Mouse (Mus musculus): Measurements from ENCODE around the gene Olfr764-ps1. TPM values are rescaled to one million over a fixed set of nuclear protein-coding genes. Genes with fewer than 3 reads are reported as not detected.
"Not testable (repeated sequence)": the region's sequence is repeated elsewhere in the genome, so short reads cannot be mapped to it uniquely, and the experiment has no call there.

The Olfr764-ps1 gene
- polyA plus RNA-seq, 1 experiment from 2014 or later, result not detected

DNA sequence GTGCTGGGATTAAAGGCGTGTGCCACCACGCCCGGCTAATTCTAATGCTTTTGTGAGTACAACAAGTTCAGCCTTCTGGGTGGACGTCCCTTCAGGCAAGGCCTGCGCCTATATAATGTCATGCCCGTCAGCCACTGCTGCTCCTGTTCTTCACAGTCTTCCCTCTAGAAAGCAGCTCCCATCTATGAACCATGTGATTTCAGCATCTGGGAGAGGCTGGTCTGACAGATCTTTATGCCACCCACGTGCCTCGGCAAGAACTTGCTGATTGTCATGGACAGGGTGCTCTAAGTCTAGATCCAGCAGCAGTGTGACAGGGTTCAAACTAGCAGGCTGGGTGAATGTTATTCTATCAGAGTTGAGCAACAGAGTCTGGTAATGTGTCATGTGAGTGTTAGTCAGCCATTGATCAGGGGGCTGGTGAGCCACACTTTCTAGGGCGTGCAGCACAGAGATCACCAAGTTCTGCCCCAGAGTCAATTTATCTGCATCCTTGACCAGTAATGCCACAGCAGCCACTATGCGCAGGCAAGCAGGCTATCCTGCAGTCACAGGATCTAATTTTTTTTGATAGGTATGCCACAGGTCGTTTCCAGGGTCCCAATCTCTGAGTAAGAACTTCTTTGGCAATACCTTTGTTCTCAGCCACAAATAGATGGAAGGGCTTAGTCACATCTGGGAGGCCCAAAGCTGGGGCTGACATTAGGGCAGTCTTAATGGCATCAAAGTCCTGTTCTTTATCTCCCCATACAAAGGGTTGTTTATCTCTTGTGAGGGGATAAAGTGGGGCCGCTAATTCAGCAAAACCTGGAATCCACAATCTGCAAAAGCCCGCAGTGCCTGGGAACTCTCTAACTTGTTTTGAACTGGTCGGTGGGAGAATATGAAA is 35.4 kb downstream of the Olfr764-ps1 start:
- in situ Hi-C loops (cut with MboI; ENCODE audit: low pct_unique_long_range_greater_than_20kb), result no loop called here
- TF ChIP-seq CTCF (IDR thresholded peaks at IDR 0.05), result no peak
- POLR2A ChIA-PET, result no interaction called here
- DNase-seq (ENCODE audit: low read depth, low spot score) (no peak), ATAC-seq (no peak)
- CTCF ChIA-PET, result interaction anchor here (0.8 to 1.2 kb wide), 2 partner anchors 9 to 58 kb away, joined by 3 read pairs; no protein-coding TSS in a partner anchor
- no peaks in the 10 kb centered on the region for H3K27me3 ChIP-seq

DNA sequence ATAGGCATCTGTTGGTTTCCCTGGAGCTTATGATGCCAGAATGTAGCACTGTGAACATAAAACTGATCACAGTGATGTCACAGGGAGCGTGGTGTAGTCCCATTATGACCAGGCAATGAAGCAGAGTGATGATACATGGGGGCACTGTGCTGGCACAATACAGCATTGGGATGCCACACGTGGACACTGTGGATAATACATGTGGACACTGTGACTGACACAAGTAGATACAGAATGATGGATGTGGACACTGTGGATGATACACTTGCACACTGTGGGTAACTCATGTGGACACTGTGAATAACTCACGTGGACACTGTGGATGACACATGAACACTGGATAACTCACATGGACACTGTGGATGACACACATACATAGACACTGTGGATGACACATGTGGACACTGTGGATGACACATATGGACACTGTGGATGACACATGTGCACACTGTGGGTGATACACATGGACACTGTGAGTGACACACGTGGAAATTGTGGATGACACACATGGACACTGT is 43.1 kb downstream of the Olfr764-ps1 start:
- ATAC-seq (no peak), DNase-seq (ENCODE audit: low read depth, low spot score) (no peak)
- ChIA-PET CTCF (no interaction called here), POLR2A (no interaction called here)
- in situ Hi-C loops (cut with MboI; ENCODE audit: low pct_unique_long_range_greater_than_20kb), result no loop called here
- no peak for TF ChIP-seq CTCF (IDR thresholded peaks at IDR 0.05)
- H3K27me3 ChIP-seq, result no peaks in the 10 kb centered on the region

DNA sequence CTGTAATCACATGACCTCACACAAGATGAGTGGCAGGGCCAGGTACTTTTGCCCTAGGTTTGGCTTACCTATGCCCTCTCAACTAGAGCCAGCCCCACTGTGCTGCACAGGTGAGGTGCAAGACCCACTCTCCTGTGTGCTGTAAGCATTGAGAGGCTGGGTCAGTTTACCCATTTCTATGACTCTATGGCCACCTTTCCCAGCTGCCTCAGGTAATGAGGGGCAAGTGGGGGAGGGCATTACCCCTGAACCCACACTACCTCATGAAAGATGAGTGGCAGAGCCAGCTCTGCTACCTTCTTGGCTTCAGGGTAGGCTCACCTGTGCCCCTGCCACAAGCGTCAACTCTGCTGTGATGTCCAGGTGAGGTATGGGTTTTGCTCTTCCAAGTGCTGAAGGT is 43.9 kb downstream of the Olfr764-ps1 start:
- DNase-seq (ENCODE audit: low read depth, low spot score) (no peak), ATAC-seq (no peak)
- ChIA-PET POLR2A (no interaction called here), CTCF (no interaction called here)
- no peaks in the 10 kb centered on the region for H3K27me3 ChIP-seq
- TF ChIP-seq CTCF (IDR thresholded peaks at IDR 0.05), result no peak
- in situ Hi-C loops (cut with MboI; ENCODE audit: low pct_unique_long_range_greater_than_20kb), result no loop called here

DNA sequence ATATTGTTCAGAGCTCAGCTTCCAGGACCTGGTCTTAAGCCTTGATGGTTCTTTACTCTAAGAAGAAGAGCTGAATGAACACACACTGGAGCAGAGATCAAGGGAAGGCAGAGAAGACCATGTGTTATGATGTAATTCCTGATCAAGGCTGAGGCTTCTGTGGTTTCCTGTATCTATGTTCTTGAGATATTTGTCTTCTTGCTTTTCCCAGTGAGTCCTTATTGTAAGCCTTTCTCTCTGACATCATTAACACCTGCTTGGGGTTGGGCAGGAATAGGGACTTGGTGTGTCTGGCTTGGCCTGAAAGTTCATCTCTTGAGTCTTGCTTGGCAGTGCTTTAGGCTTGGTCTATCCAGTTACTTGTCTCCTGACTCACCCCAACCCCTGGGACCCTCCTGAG is 48.7 kb downstream of the Olfr764-ps1 start:
- in situ Hi-C loops (cut with MboI; ENCODE audit: low pct_unique_long_range_greater_than_20kb), result no loop called here
- no peak for DNase-seq (ENCODE audit: low read depth, low spot score)
- POLR2A ChIA-PET, result no interaction called here
- CTCF ChIA-PET, result interaction anchor here (1.3 kb wide), 1 partner anchor 9 kb away, joined by 4 read pairs; no protein-coding TSS in a partner anchor
- no peak for TF ChIP-seq CTCF (IDR thresholded peaks at IDR 0.05)
- no peak for ATAC-seq
- no peaks in the 10 kb centered on the region for H3K27me3 ChIP-seq

DNA sequence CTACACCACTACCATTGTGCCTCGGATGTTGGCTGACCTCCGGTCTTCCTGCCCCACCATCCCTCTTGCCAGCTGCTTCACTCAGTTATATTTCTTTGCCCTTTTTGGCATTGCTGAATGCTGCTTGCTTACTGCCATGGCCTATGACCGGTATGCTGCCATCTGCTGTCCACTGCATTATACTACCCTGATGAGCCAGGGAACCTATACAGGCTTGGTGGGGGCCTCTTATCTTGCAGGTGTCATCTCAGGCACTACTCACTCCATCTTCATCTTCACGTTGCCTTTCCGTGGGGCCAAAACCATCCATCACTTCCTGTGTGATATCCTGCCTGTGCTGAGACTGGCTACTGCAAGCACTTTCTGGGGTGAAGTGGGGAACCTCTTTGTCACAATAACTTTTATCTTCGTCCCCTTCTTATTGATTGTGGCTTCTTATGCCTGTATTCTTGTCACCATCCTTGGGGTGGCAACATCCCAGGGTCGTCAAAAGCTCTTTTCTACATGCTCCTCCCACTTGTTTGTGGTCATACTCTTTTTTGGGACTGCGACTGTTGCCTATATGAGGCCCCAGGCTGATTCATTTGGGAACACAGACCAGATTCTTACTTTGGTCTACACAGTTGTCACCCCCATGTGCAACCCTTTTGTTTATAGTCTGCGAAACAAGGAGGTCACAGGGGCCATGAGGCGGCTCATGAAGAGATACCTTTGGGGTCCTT is 49.4 kb downstream of the Olfr764-ps1 start:
- DNase-seq (ENCODE audit: low read depth, low spot score); POLR2A ChIA-PET; in situ Hi-C loops (cut with MboI; ENCODE audit: low pct_unique_long_range_greater_than_20kb); H3K27me3 ChIP-seq: not testable (repeated sequence)
- CTCF ChIA-PET, result interaction anchor here (1.3 kb wide), 1 partner anchor 9 kb away, joined by 4 read pairs; no protein-coding TSS in a partner anchor
- peak; percentile 92 for ATAC-seq

DNA sequence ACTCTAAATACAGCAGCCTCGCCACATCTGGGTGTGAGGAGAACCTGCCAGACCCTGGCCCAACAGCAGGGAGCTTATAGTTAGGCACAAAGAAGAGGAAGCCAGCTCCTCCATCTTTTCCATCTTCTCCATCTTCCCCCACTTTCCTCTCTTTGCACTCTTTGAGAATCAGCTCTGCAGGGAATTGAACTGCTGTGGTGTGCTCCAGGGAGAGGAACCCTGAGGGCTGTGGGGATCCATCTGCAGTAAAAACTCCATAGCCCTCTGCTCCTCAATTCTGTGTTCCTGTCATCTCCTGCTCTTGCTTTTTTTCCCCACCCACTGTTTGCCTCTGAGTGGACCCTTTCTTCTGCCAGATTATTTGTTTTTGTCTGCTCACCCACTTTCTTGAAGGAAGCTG is 50.6 kb downstream of the Olfr764-ps1 start, which contains the start of gene Olfr9:
Gene Olfr9 (plus strand): TSS at position 301 of the 400 bp plus-strand sequence.
- in situ Hi-C loops (cut with MboI; ENCODE audit: low pct_unique_long_range_greater_than_20kb); H3K27me3 ChIP-seq; POLR2A ChIA-PET; ATAC-seq; DNase-seq (ENCODE audit: low read depth, low spot score): not testable (repeated sequence)
- CTCF ChIA-PET, result interaction anchor here (0.7 to 3.2 kb wide), 3 partner anchors 12 to 63 kb away, joined by 3 to 16 read pairs (median 3); partner anchors contain the start of gene Olfr763

Other genes starting within 250 kb of the Olfr764-ps1 start
- 18.6 TPM for gene Mmp19, start 249.0 kb downstream of the Olfr764-ps1 start, polyA plus RNA-seq (2021)
- 81.8 TPM for gene Dnajc14, start 235.8 kb downstream of the Olfr764-ps1 start, polyA plus RNA-seq (2021)
- gene Tmem198b, start 235.5 kb downstream of the Olfr764-ps1 start, polyA plus RNA-seq (2021), result 26.7 TPM
- 105 TPM for gene Sarnp, start 222.6 kb downstream of the Olfr764-ps1 start, polyA plus RNA-seq (2021)
- 56.5 TPM for gene Ormdl2, start 218.3 kb downstream of the Olfr764-ps1 start, polyA plus RNA-seq (2021)
- 62.3 TPM for gene Gdf11, start 148.2 kb downstream of the Olfr764-ps1 start, polyA plus RNA-seq (2021)
- 2,035 TPM for gene Cd63, start 138.9 kb downstream of the Olfr764-ps1 start, polyA plus RNA-seq (2021)
- 10.8 TPM for gene Rdh5, start 117.0 kb downstream of the Olfr764-ps1 start, polyA plus RNA-seq (2021)
- gene Bloc1s1, start 115.9 kb downstream of the Olfr764-ps1 start, polyA plus RNA-seq (2021), result 203 TPM
- 20.3 TPM for gene Itga7, start 106.1 kb downstream of the Olfr764-ps1 start, polyA plus RNA-seq (2021)
- 6.1 TPM for gene Mettl7b, start 78.9 kb downstream of the Olfr764-ps1 start, polyA plus RNA-seq (2021)
- not detected for gene Olfr9, start 50.5 kb downstream of the Olfr764-ps1 start, polyA plus RNA-seq (2021)
- not detected for gene Olfr763, start 29.1 kb downstream of the Olfr764-ps1 start, polyA plus RNA-seq (2021)
- not detected for gene Olfr765, start 10.1 kb upstream of the Olfr764-ps1 start, polyA plus RNA-seq (2021)
- gene Olfr766-ps1, start 29.1 kb upstream of the Olfr764-ps1 start, polyA plus RNA-seq (2021), result not detected
- 0.03 TPM for gene Olfr767, start 43.0 kb upstream of the Olfr764-ps1 start, polyA plus RNA-seq (2021)
- not detected for gene Olfr768, start 59.5 kb upstream of the Olfr764-ps1 start, polyA plus RNA-seq (2021)
- not detected for gene Olfr769, start 78.0 kb upstream of the Olfr764-ps1 start, polyA plus RNA-seq (2021)
- not detected for gene Olfr770, start 99.1 kb upstream of the Olfr764-ps1 start, polyA plus RNA-seq (2021)
- gene Olfr771, start 124.9 kb upstream of the Olfr764-ps1 start, polyA plus RNA-seq (2021), result not detected
- not detected for gene Olfr772, start 138.0 kb upstream of the Olfr764-ps1 start, polyA plus RNA-seq (2021)
- gene Olfr773, start 147.5 kb upstream of the Olfr764-ps1 start, polyA plus RNA-seq (2021), result not detected
- not detected for gene Olfr774, start 196.3 kb upstream of the Olfr764-ps1 start, polyA plus RNA-seq (2021)
- gene Olfr775, start 208.5 kb upstream of the Olfr764-ps1 start, polyA plus RNA-seq (2021), result not detected
- gene Olfr776, start 219.2 kb upstream of the Olfr764-ps1 start, polyA plus RNA-seq (2021), result not detected
- gene Olfr777, start 231.6 kb upstream of the Olfr764-ps1 start, polyA plus RNA-seq (2021), result not detected

All from Patski (cell line).